Mouse (Mus musculus): ENCODE measurements around the gene Gm10644.

DNA sequence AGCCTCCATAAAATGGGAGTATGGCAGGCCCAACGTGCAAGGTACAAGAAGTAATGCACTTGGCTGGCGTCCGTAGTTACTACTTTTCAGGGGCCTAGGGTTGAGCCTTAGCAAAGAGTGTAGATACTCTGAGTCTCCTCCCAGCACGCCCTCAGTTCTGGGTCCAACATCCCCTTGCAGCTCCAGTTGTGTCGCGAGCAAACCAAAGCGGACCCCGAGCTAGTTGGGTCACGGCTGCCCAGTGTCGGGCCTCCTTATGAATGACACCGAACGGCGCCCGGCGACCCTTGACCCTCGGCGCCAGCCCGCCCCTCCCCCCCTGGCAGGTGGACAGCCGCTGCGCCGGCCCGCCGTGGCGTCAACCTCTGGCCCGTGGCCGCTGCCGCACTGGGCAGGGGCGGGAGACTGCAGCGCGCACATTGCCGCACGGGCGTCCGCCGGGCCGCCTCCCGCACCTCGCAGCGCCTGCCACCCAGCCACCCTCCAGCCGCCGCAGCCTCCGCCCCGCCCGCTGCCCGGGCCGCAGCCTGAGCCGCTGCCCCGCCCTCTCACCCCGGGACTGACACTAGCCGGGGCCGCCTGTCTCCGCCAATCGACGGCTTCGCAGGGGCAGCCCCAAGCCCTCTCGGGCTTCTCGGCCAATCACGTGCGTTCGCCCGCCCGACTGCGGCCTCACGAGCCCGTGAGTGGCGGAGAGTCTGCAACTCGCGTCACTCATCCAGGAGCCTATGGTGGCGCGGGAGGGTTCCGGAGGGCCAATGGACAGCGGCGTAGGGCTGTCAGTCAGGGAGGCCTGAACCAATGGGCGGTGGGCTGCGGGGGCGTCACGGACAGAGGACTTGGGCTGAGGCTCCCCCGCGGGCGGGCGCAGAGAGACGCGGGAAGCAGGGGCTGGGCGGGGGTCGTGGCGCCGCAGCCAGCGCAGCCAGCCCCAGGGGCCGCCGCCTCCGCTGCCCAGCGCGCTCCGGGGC is 17.4 kb upstream of the Gm10644 start, which contains the start of gene Prkaca:
- TF ChIP-seq CTCF (IDR thresholded peaks at IDR 0.05; ENCODE audit: borderline replicate concordance, insufficient read depth, low read depth, low read length) = no peak
- TF ChIP-seq POLR2A (IDR thresholded peaks at IDR 0.05; ENCODE audit: borderline replicate concordance, insufficient read depth, low read length) = peak; percentile 59
